ENCODE assay signal across 31 mouse cellular contexts in genomic region chr17:24267133-24267532, GRCm38 (mm10). TPM values are rescaled to one million over a fixed set of nuclear protein-coding genes. Genes with fewer than 3 reads are reported as not detected.
DNase-seq lines count a peak whose midpoint lies in the region; ATAC-seq and TF ChIP-seq lines count a peak whose summit lies in the region.
"Had no signal": no experiment of that assay in that cellular context is flagged by ENCODE, and none has a peak within 500 bp of the region (broad histone marks: within the 10 kb centered on the region; RNA-seq: fewer than 3 reads in every experiment).

No protein-coding gene starts in this region.

- no peak for TF ChIP-seq CTCF in liver, adult 2 months (IDR thresholded peaks at IDR 0.05; ENCODE audit: low read depth, low read length)
- no peak for TF ChIP-seq CTCF in liver, postnatal 0 days (IDR thresholded peaks at IDR 0.05; ENCODE audit: low read depth)

- no peaks in the 10 kb centered on the region for H3K4me1 ChIP-seq in liver, adult 2 months (ENCODE audit: control insufficient read depth, insufficient read depth, low read length)
- H3K4me1 ChIP-seq in liver, postnatal 0 days (ENCODE audit: insufficient read depth): no peaks in the 10 kb centered on the region
- H3K4me1 ChIP-seq: embryonic facial prominence, embryonic 10.5 days; embryonic facial prominence, embryonic 13.5 days; forebrain, embryonic 10.5 days; forebrain, embryonic 13.5 days; heart, embryonic 10.5 days; hindbrain, embryonic 10.5 days; hindbrain, embryonic 13.5 days; intestine, embryonic 15.5 days had no signal

- H3K9me3 ChIP-seq in liver, postnatal 0 days (ENCODE audit: low read length): no peaks in the 10 kb centered on the region
- H3K9me3 ChIP-seq: embryonic facial prominence, embryonic 13.5 days; forebrain, embryonic 10.5 days; heart, embryonic 10.5 days; hindbrain, embryonic 13.5 days; intestine, embryonic 15.5 days had no signal

- no peak overlapping the region for H3K4me2 ChIP-seq in liver, postnatal 0 days (ENCODE audit: low read depth, low read length)
- H3K4me2 ChIP-seq: embryonic facial prominence, embryonic 13.5 days; forebrain, embryonic 13.5 days; hindbrain, embryonic 13.5 days; intestine, embryonic 15.5 days had no signal

- no peak overlapping the region for H3K9ac ChIP-seq in liver, adult 2 months (ENCODE audit: low read depth, low read length)
- H3K9ac ChIP-seq in liver, postnatal 0 days (replicated peaks): no peak overlapping the region
- H3K9ac ChIP-seq: embryonic facial prominence, embryonic 13.5 days; forebrain, embryonic 13.5 days; hindbrain, embryonic 13.5 days; intestine, embryonic 15.5 days had no signal

- H3K4me3 ChIP-seq in liver, adult 2 months (ENCODE audit: insufficient read depth, low read depth, low read length): no peak overlapping the region
- no peak overlapping the region for H3K4me3 ChIP-seq in liver, postnatal 0 days (ENCODE audit: low read depth, low read length)
- H3K4me3 ChIP-seq: embryonic facial prominence, embryonic 10.5 days; embryonic facial prominence, embryonic 13.5 days; erythroblast, embryonic 14.5 days; forebrain, embryonic 10.5 days; forebrain, embryonic 13.5 days; heart, adult 2 months; heart, embryonic 10.5 days; hindbrain, embryonic 10.5 days; hindbrain, embryonic 13.5 days; intestine, embryonic 15.5 days had no signal

- TF ChIP-seq EP300 in liver, postnatal 0 days (IDR thresholded peaks at IDR 0.05; ENCODE audit: low read depth): no peak

- H3K79me2 ChIP-seq in liver, adult 2 months (ENCODE audit: control insufficient read depth, insufficient read depth, low read length): no peaks in the 10 kb centered on the region

- H3K27ac ChIP-seq in liver, adult 2 months (replicated peaks; ENCODE audit: insufficient read depth, low read depth, low read length): no peak overlapping the region
- no peak overlapping the region for H3K27ac ChIP-seq in liver, postnatal 0 days (ENCODE audit: low read depth)
- H3K27ac ChIP-seq: embryonic facial prominence, embryonic 10.5 days; embryonic facial prominence, embryonic 13.5 days; forebrain, embryonic 10.5 days; forebrain, embryonic 13.5 days; heart, adult 2 months; heart, embryonic 10.5 days; hindbrain, embryonic 10.5 days; hindbrain, embryonic 13.5 days; intestine, embryonic 15.5 days had no signal

- ATAC-seq in liver, postnatal 0 days: no peak
- ATAC-seq in megakaryocyte-erythroid progenitor cell, adult 5-6 weeks (replicated peaks; ENCODE audit: low FRiP score, low TSS enrichment, poor library complexity, severe bottlenecking): 0 out of 2 replicates have a peak, but pooled peaks have one; percentile 18
- ATAC-seq: forebrain, embryonic 13.5 days; forebrain, embryonic 16.5 days; hindbrain, embryonic 16.5 days; intestine, embryonic 15.5 days; Patski had no signal

- DNase-seq in liver, adult 2 months (ENCODE audit: extremely low read depth, low read depth, low spot score): peak; percentile 33
- DNase-seq in liver, postnatal 0 days: no peak
- peak; percentile 35 for DNase-seq in brain, adult 2 months (ENCODE audit: low read depth, low spot score)
- DNase-seq in adrenal gland, postnatal 14 days: no peak
- DNase-seq in lung, postnatal 14 days: no peak
- DNase-seq: adrenal gland, adult 8-10 months; adrenal gland, postnatal 36 days; cerebellum, adult 11 months; cerebellum, adult 2 months; cerebellum, adult 9-11 months; cerebellum, postnatal 36 days; embryo, embryonic 11 days; gastrocnemius, postnatal 10 days; gastrocnemius, postnatal 36 days; heart, adult 2 months had no signal

- 43% methylated on average over 1 of the region's 1 CpGs for WGBS in liver, adult 2 months
- WGBS in liver, postnatal 0 days (ENCODE audit: insufficient replicate concordance): 80% methylated on average over 1 of the region's 1 CpGs

- no peaks in the 10 kb centered on the region for H3K27me3 ChIP-seq in liver, adult 2 months (ENCODE audit: control insufficient read depth, insufficient read depth, low read length)
- no peaks in the 10 kb centered on the region for H3K27me3 ChIP-seq in liver, postnatal 0 days (ENCODE audit: insufficient read depth, low read length)
- H3K27me3 ChIP-seq: CH12.LX; embryonic facial prominence, embryonic 13.5 days; hindbrain, embryonic 13.5 days; intestine, embryonic 15.5 days; Patski had no signal

- no peak for TF ChIP-seq POLR2A in liver, adult 2 months (IDR thresholded peaks at IDR 0.05; ENCODE audit: extremely low read depth, insufficient read depth, low read length)

- H3K36me3 ChIP-seq in liver, adult 2 months (ENCODE audit: control insufficient read depth, insufficient read depth, low read length): no peaks in the 10 kb centered on the region
- H3K36me3 ChIP-seq in liver, postnatal 0 days (replicated peaks; ENCODE audit: insufficient read depth, low read length): no peaks in the 10 kb centered on the region
- H3K36me3 ChIP-seq: embryonic facial prominence, embryonic 10.5 days; embryonic facial prominence, embryonic 13.5 days; forebrain, embryonic 10.5 days; G1E; heart, embryonic 10.5 days; hindbrain, embryonic 10.5 days; hindbrain, embryonic 13.5 days; intestine, embryonic 15.5 days had no signal

RNA-seq across cellular contexts. Expression of gene Ccnf, which starts 15.8 kb away (rescaled TPM):
- 3.0 and 3.5 TPM in 2 replicates for total RNA-seq in liver, adult 2 months (2014; rRNA removed)
- polyA plus RNA-seq in liver, adult 2 months (2012; rRNA removed): 5.5 and 6.5 TPM in 2 replicates
- polyA plus RNA-seq in liver, postnatal 0 days (2015; fragmentation: Nextera tagmentation; extraction: Ambion mirVana): 26.2 and 29.6 TPM in 2 replicates
- 34.7 and 40.9 TPM in 2 replicates for total RNA-seq in megakaryocyte-erythroid progenitor cell, adult 5-6 weeks (2014; fragmentation: Nextera tagmentation)
- total RNA-seq in megakaryocyte-erythroid progenitor cell, adult 5-6 weeks (2017): 17.5 and 24.4 TPM in 2 replicates
- 12.0 and 12.8 TPM in 2 replicates for total RNA-seq in adrenal gland, postnatal 14 days (2021)

RNA-seq across cellular contexts. Expression of gene Tedc2, which starts 46.5 kb away (rescaled TPM):
- 44.1 and 53.2 TPM in 2 replicates for total RNA-seq in liver, adult 2 months (2014; rRNA removed)
- 61.4 and 78.0 TPM in 2 replicates for polyA plus RNA-seq in liver, adult 2 months (2012; rRNA removed)
- 6.7 and 7.4 TPM in 2 replicates for polyA plus RNA-seq in liver, postnatal 0 days (2015; fragmentation: Nextera tagmentation; extraction: Ambion mirVana)
- total RNA-seq in megakaryocyte-erythroid progenitor cell, adult 5-6 weeks (2014; fragmentation: Nextera tagmentation): 19.8 and 31.0 TPM in 2 replicates
- 16.8 and 18.0 TPM in 2 replicates for total RNA-seq in megakaryocyte-erythroid progenitor cell, adult 5-6 weeks (2017)
- total RNA-seq in adrenal gland, postnatal 14 days (2021): 9.2 and 14.0 TPM in 2 replicates

RNA-seq across cellular contexts. Expression of gene Ntn3, which starts 57.8 kb away (rescaled TPM):
- 2.3 and 2.8 TPM in 2 replicates for total RNA-seq in liver, adult 2 months (2014; rRNA removed)
- 7.4 and 7.8 TPM in 2 replicates for polyA plus RNA-seq in liver, adult 2 months (2012; rRNA removed)
- polyA plus RNA-seq in liver, postnatal 0 days (2015; fragmentation: Nextera tagmentation; extraction: Ambion mirVana): 0.37 and 0.45 TPM in 2 replicates
- total RNA-seq in megakaryocyte-erythroid progenitor cell, adult 5-6 weeks (2014; fragmentation: Nextera tagmentation): 0.92 TPM in 2 replicates
- total RNA-seq in megakaryocyte-erythroid progenitor cell, adult 5-6 weeks (2017): 0.19 and 0.38 TPM in 2 replicates
- total RNA-seq in adrenal gland, postnatal 14 days (2021): 2.1 and 2.9 TPM in 2 replicates
- total RNA-seq: granulocyte monocyte progenitor cell, adult 5-6 weeks had no signal

Comparison
In these comparisons a context has a peak if more than half of its experiments do, and no peak if none do; other contexts are left out.
1. DNase-seq: peak in liver, adult 2 months (single experiment) and brain, adult 2 months (single experiment); none in liver, postnatal 0 days (single experiment), adrenal gland, postnatal 14 days (single experiment) and lung, postnatal 14 days (single experiment).